Mouse (Mus musculus): ENCODE data around the gene D1Ertd622e. TPM values are rescaled to one million over a fixed set of nuclear protein-coding genes. Genes with fewer than 3 reads are reported as not detected.

The D1Ertd622e gene
- polyA plus RNA-seq (2014; fragmentation: Nextera tagmentation; extraction: Ambion mirVana) = 37.8 and 43.3 TPM in 2 replicates

GRCm38 (mm10) chr1:97661406-97662241 is at the start of gene D1Ertd622e:
TSS of gene D1Ertd622e (minus strand) at chr1:97662074.
- Histone ChIP-seq H3K27me3 (replicated peaks; ENCODE audit: control insufficient read depth, insufficient read depth, low read length) (no peaks in the 10 kb centered on the region), H3K9ac (ENCODE audit: low read depth, low read length) (peak within 1 kb of the TSS; percentile 95), H3K4me3 (ENCODE audit: low read depth, low read length) (peak within 1 kb of the TSS; percentile 92), H3K4me2 (peak within 1 kb of the TSS; percentile 84), H3K4me1 (replicated peaks; ENCODE audit: control insufficient read depth, insufficient read depth, low read length) (peaks cover 3% of the 10 kb centered on the region; the same call in 1 of the 2 replicates), H3K9me3 (ENCODE audit: control insufficient read depth, low read length) (no peaks in the 10 kb centered on the region), H3K36me3 (ENCODE audit: control insufficient read depth, insufficient read depth, low read length) (no peaks in the 10 kb centered on the region; the same call in 1 of the 2 replicates), H3K27ac (ENCODE audit: low read depth, low read length) (peak within 1 kb of the TSS; percentile 82)
- peak; percentile 84 for ATAC-seq (replicated peaks; ENCODE audit: low FRiP score)
- under 1% methylated on average over 104 of the region's 106 CpGs for WGBS
- DNase-seq (ENCODE audit: low spot score) = peak; percentile 76

- H3K27me3 ChIP-seq (replicated peaks; ENCODE audit: control insufficient read depth, insufficient read depth, low read length) = no peaks in the 10 kb centered on the region
- H3K4me3 ChIP-seq (ENCODE audit: low read depth, low read length) = no peak overlapping the region
- no peaks in the 10 kb centered on the region for H3K9me3 ChIP-seq (ENCODE audit: control insufficient read depth, low read length)
- peaks cover 15% of the 10 kb centered on the region; the same call in 1 of the 2 replicates for H3K36me3 ChIP-seq (ENCODE audit: control insufficient read depth, insufficient read depth, low read length)
- DNase-seq (ENCODE audit: low spot score) (no peak), ATAC-seq (replicated peaks; ENCODE audit: low FRiP score) (no peak)
- no peaks in the 10 kb centered on the region for H3K4me1 ChIP-seq (replicated peaks; ENCODE audit: control insufficient read depth, insufficient read depth, low read length)
- H3K4me2 ChIP-seq = no peak overlapping the region
- H3K27ac ChIP-seq (ENCODE audit: low read depth, low read length) = no peak overlapping the region
- H3K9ac ChIP-seq (ENCODE audit: low read depth, low read length) = no peak overlapping the region
- 91% methylated on average over 3 of the region's 3 CpGs for WGBS
Measured at GRCm38 (mm10) chr1:97710520-97710919, 48.6 kb upstream of the D1Ertd622e start.

GRCm38 (mm10) chr1:97705389-97705788 is 43.5 kb upstream of the D1Ertd622e start:
- no peaks in the 10 kb centered on the region for H3K4me1 ChIP-seq (replicated peaks; ENCODE audit: control insufficient read depth, insufficient read depth, low read length)
- H3K27me3 ChIP-seq (replicated peaks; ENCODE audit: control insufficient read depth, insufficient read depth, low read length) = no peaks in the 10 kb centered on the region
- H3K27ac ChIP-seq (ENCODE audit: low read depth, low read length) = no peak overlapping the region
- no peak overlapping the region for H3K9ac ChIP-seq (ENCODE audit: low read depth, low read length)
- ATAC-seq (replicated peaks; ENCODE audit: low FRiP score) (no peak), DNase-seq (ENCODE audit: low spot score) (no peak)
- H3K36me3 ChIP-seq (ENCODE audit: control insufficient read depth, insufficient read depth, low read length) = peaks cover 10% of the 10 kb centered on the region; the same call in 1 of the 2 replicates
- no peak overlapping the region for H3K4me2 ChIP-seq
- H3K4me3 ChIP-seq (ENCODE audit: low read depth, low read length) = no peak overlapping the region
- no peaks in the 10 kb centered on the region for H3K9me3 ChIP-seq (ENCODE audit: control insufficient read depth, low read length)

GRCm38 (mm10) chr1:97704646-97705045 is 42.8 kb upstream of the D1Ertd622e start:
- ATAC-seq (replicated peaks; ENCODE audit: low FRiP score) = no peak
- WGBS = 85% methylated on average over 1 of the region's 1 CpGs
- H3K4me2 ChIP-seq = no peak overlapping the region

GRCm38 (mm10) chr1:97698956-97699570 is 37.2 kb upstream of the D1Ertd622e start:
- no peak overlapping the region for H3K4me3 ChIP-seq (ENCODE audit: low read depth, low read length)
- ATAC-seq (replicated peaks; ENCODE audit: low FRiP score) = peak; percentile 55

More at GRCm38 (mm10) chr1:97704646-97705045, 42.8 kb upstream of the D1Ertd622e start:
- Histone ChIP-seq H3K36me3 (ENCODE audit: control insufficient read depth, insufficient read depth, low read length) (peaks cover 10% of the 10 kb centered on the region; the same call in 1 of the 2 replicates), H3K9me3 (ENCODE audit: control insufficient read depth, low read length) (no peaks in the 10 kb centered on the region), H3K4me3 (ENCODE audit: low read depth, low read length) (no peak overlapping the region), H3K27ac (ENCODE audit: low read depth, low read length) (no peak overlapping the region), H3K27me3 (replicated peaks; ENCODE audit: control insufficient read depth, insufficient read depth, low read length) (no peaks in the 10 kb centered on the region), H3K4me1 (replicated peaks; ENCODE audit: control insufficient read depth, insufficient read depth, low read length) (no peaks in the 10 kb centered on the region), H3K9ac (ENCODE audit: low read depth, low read length) (no peak overlapping the region)
- DNase-seq (ENCODE audit: low spot score) = no peak

GRCm38 (mm10) chr1:97697273-97697672 is 35.4 kb upstream of the D1Ertd622e start:
- no peaks in the 10 kb centered on the region for H3K4me1 ChIP-seq (replicated peaks; ENCODE audit: control insufficient read depth, insufficient read depth, low read length)
- no peaks in the 10 kb centered on the region for H3K9me3 ChIP-seq (ENCODE audit: control insufficient read depth, low read length)
- no peak for ATAC-seq (replicated peaks; ENCODE audit: low FRiP score)
- H3K9ac ChIP-seq (ENCODE audit: low read depth, low read length) = no peak overlapping the region
- no peak overlapping the region for H3K27ac ChIP-seq (ENCODE audit: low read depth, low read length)
- DNase-seq (ENCODE audit: low spot score) = no peak
- no peak overlapping the region for H3K4me2 ChIP-seq
- no peaks in the 10 kb centered on the region for H3K27me3 ChIP-seq (replicated peaks; ENCODE audit: control insufficient read depth, insufficient read depth, low read length)
- no peak overlapping the region for H3K4me3 ChIP-seq (ENCODE audit: low read depth, low read length)
- WGBS = 79% methylated on average over 1 of the region's 1 CpGs
- no peaks in the 10 kb centered on the region for H3K36me3 ChIP-seq (ENCODE audit: control insufficient read depth, insufficient read depth, low read length)

More at GRCm38 (mm10) chr1:97698956-97699570, 37.2 kb upstream of the D1Ertd622e start:
- Histone ChIP-seq H3K27ac (ENCODE audit: low read depth, low read length) (no peak overlapping the region), H3K36me3 (ENCODE audit: control insufficient read depth, insufficient read depth, low read length) (no peaks in the 10 kb centered on the region), H3K9ac (ENCODE audit: low read depth, low read length) (no peak overlapping the region), H3K4me2 (no peak overlapping the region), H3K4me1 (replicated peaks; ENCODE audit: control insufficient read depth, insufficient read depth, low read length) (no peaks in the 10 kb centered on the region), H3K9me3 (ENCODE audit: control insufficient read depth, low read length) (no peaks in the 10 kb centered on the region), H3K27me3 (replicated peaks; ENCODE audit: control insufficient read depth, insufficient read depth, low read length) (no peaks in the 10 kb centered on the region)
- 25% methylated on average over 11 of the region's 11 CpGs for WGBS
- no peak for DNase-seq (ENCODE audit: low spot score)

- H3K4me1 ChIP-seq (replicated peaks; ENCODE audit: control insufficient read depth, insufficient read depth, low read length) = no peaks in the 10 kb centered on the region
- no peaks in the 10 kb centered on the region for H3K9me3 ChIP-seq (ENCODE audit: control insufficient read depth, low read length)
- no peaks in the 10 kb centered on the region for H3K27me3 ChIP-seq (replicated peaks; ENCODE audit: control insufficient read depth, insufficient read depth, low read length)
- H3K27ac ChIP-seq (ENCODE audit: low read depth, low read length) = no peak overlapping the region
- H3K36me3 ChIP-seq (ENCODE audit: control insufficient read depth, insufficient read depth, low read length) = no peaks in the 10 kb centered on the region
- no peak for ATAC-seq (replicated peaks; ENCODE audit: low FRiP score)
- H3K4me2 ChIP-seq = no peak overlapping the region
- no peak overlapping the region for H3K4me3 ChIP-seq (ENCODE audit: low read depth, low read length)
- no peak for DNase-seq (ENCODE audit: low spot score)
- H3K9ac ChIP-seq (ENCODE audit: low read depth, low read length) = no peak overlapping the region
Measured at GRCm38 (mm10) chr1:97693825-97694224, 32.0 kb upstream of the D1Ertd622e start.

- no peak overlapping the region for H3K4me2 ChIP-seq
- no peak overlapping the region for H3K9ac ChIP-seq (ENCODE audit: low read depth, low read length)
- H3K4me3 ChIP-seq (ENCODE audit: low read depth, low read length) = no peak overlapping the region
- H3K4me1 ChIP-seq (replicated peaks; ENCODE audit: control insufficient read depth, insufficient read depth, low read length) = no peaks in the 10 kb centered on the region
- DNase-seq (ENCODE audit: low spot score) = no peak
- no peaks in the 10 kb centered on the region for H3K36me3 ChIP-seq (ENCODE audit: control insufficient read depth, insufficient read depth, low read length)
- peak; percentile 74 for ATAC-seq (replicated peaks; ENCODE audit: low FRiP score)
- WGBS = 9% methylated on average over 3 of the region's 3 CpGs
- H3K9me3 ChIP-seq (ENCODE audit: control insufficient read depth, low read length) = no peaks in the 10 kb centered on the region
- no peak overlapping the region for H3K27ac ChIP-seq (ENCODE audit: low read depth, low read length)
- no peaks in the 10 kb centered on the region for H3K27me3 ChIP-seq (replicated peaks; ENCODE audit: control insufficient read depth, insufficient read depth, low read length)
Measured at GRCm38 (mm10) chr1:97688756-97689155, 26.9 kb upstream of the D1Ertd622e start.

Measured in liver, embryonic 11.5 days (tissue).